Mouse (Mus musculus): Measurements from ENCODE around the gene Cacna1a.
"Not testable (repeated sequence)": the region's sequence is repeated elsewhere in the genome, so short reads cannot be mapped to it uniquely, and the experiment has no call there.

The Cacna1a gene

GRCm38 (mm10) chr8:84592015-84592662 is 203.9 kb downstream of the Cacna1a start:
- peak; percentile 68 for DNase-seq (ENCODE audit: low spot score)

- DNase-seq (ENCODE audit: low spot score) = no peak
Measured at GRCm38 (mm10) chr8:84593143-84593542, 204.9 kb downstream of the Cacna1a start.

- DNase-seq (ENCODE audit: low spot score) = peak; percentile 52
Measured at GRCm38 (mm10) chr8:84594099-84594780, 206.0 kb downstream of the Cacna1a start.

- no peak for DNase-seq (ENCODE audit: low spot score)
Measured at GRCm38 (mm10) chr8:84595648-84596047, 207.4 kb downstream of the Cacna1a start.

- no peak for DNase-seq (ENCODE audit: low spot score)
Measured at GRCm38 (mm10) chr8:84599401-84599800, 211.2 kb downstream of the Cacna1a start.

- DNase-seq (ENCODE audit: low spot score) = no peak
Measured at GRCm38 (mm10) chr8:84600311-84600907, 212.2 kb downstream of the Cacna1a start.

- no peak for DNase-seq (ENCODE audit: low spot score)
Measured at GRCm38 (mm10) chr8:84601221-84601751, 213.0 kb downstream of the Cacna1a start.

- no peak for DNase-seq (ENCODE audit: low spot score)
Measured at GRCm38 (mm10) chr8:84614512-84615223, 226.4 kb downstream of the Cacna1a start.

GRCm38 (mm10) chr8:84615666-84616485 is 227.6 kb downstream of the Cacna1a start:
- no peak for DNase-seq (ENCODE audit: low spot score)

GRCm38 (mm10) chr8:84617005-84617404 is 228.8 kb downstream of the Cacna1a start:
- no peak for DNase-seq (ENCODE audit: low spot score)

- no peak for DNase-seq (ENCODE audit: low spot score)
Measured at GRCm38 (mm10) chr8:84621102-84621625, 232.9 kb downstream of the Cacna1a start.

- DNase-seq (ENCODE audit: low spot score) = not testable (repeated sequence)
Measured at GRCm38 (mm10) chr8:84623425-84623824, 235.2 kb downstream of the Cacna1a start.

GRCm38 (mm10) chr8:84629586-84629985 is 241.3 kb downstream of the Cacna1a start:
- no peak for DNase-seq (ENCODE audit: low spot score)

GRCm38 (mm10) chr8:84630145-84630544 is 241.9 kb downstream of the Cacna1a start:
- no peak for DNase-seq (ENCODE audit: low spot score)

GRCm38 (mm10) chr8:84631813-84632212 is 243.6 kb downstream of the Cacna1a start:
- DNase-seq (ENCODE audit: low spot score) = no peak

GRCm38 (mm10) chr8:84633841-84634584 is 245.8 kb downstream of the Cacna1a start:
- DNase-seq (ENCODE audit: low spot score) = no peak

- no peak for DNase-seq (ENCODE audit: low spot score)
Measured at GRCm38 (mm10) chr8:84634849-84635304, 246.6 kb downstream of the Cacna1a start.

- DNase-seq (ENCODE audit: low spot score) = no peak
Measured at GRCm38 (mm10) chr8:84635397-84636050, 247.3 kb downstream of the Cacna1a start.

- no peak for DNase-seq (ENCODE audit: low spot score)
Measured at GRCm38 (mm10) chr8:84636051-84636691, 247.9 kb downstream of the Cacna1a start.

Data from spleen, adult 12 weeks (tissue).